Mouse (Mus musculus): ENCODE measurements around the gene Cd86. TPM values are rescaled to one million over a fixed set of nuclear protein-coding genes. Genes with fewer than 3 reads are reported as not detected.

Gene Cd86
- polyA plus RNA-seq, 1 experiment, result 15.3 TPM

- TF ChIP-seq POLR2A (IDR thresholded peaks at IDR 0.05; ENCODE audit: low read depth, low read length) (no peak), CTCF (IDR thresholded peaks at IDR 0.05; ENCODE audit: extremely low read depth, insufficient read depth, insufficient read length, insufficient replicate concordance) (no peak)
- H3K27ac ChIP-seq (ENCODE audit: insufficient read depth, low read length), result no peak overlapping the region
- no peak overlapping the region for H3K4me3 ChIP-seq (ENCODE audit: extremely low read depth, insufficient read depth, insufficient read length)
- no peaks in the 10 kb centered on the region for H3K36me3 ChIP-seq (ENCODE audit: control insufficient read depth, insufficient read depth, low read length)
- no peak for DNase-seq (ENCODE audit: low read depth in 1 of 2, low spot score in 2 of 2)
- H3K27me3 ChIP-seq (ENCODE audit: control insufficient read depth, insufficient read depth, low read length), result peaks cover 6% of the 10 kb centered on the region; the same call in 1 of the 2 replicates
- 85% methylated on average over 6 of the region's 6 CpGs for WGBS
- no peaks in the 10 kb centered on the region for H3K4me1 ChIP-seq (ENCODE audit: control insufficient read depth, insufficient read depth, insufficient read length)
These were observed 106.3 kb downstream of the Cd86 start for GRCm38 (mm10) chr16:36559573-36559972.

- no peak for DNase-seq (ENCODE audit: low read depth in 1 of 2, low spot score in 2 of 2)
- H3K4me1 ChIP-seq (ENCODE audit: control insufficient read depth, insufficient read depth, insufficient read length), result no peaks in the 10 kb centered on the region
- H3K4me3 ChIP-seq (ENCODE audit: extremely low read depth, insufficient read depth, insufficient read length), result no peak overlapping the region
- no peak overlapping the region for H3K27ac ChIP-seq (ENCODE audit: insufficient read depth, low read length)
- WGBS, result 86% methylated on average over 10 of the region's 10 CpGs
- H3K36me3 ChIP-seq (ENCODE audit: control insufficient read depth, insufficient read depth, low read length), result no peaks in the 10 kb centered on the region
- H3K27me3 ChIP-seq (ENCODE audit: control insufficient read depth, insufficient read depth, low read length), result no peaks in the 10 kb centered on the region
- TF ChIP-seq POLR2A (IDR thresholded peaks at IDR 0.05; ENCODE audit: low read depth, low read length) (no peak), CTCF (IDR thresholded peaks at IDR 0.05; ENCODE audit: extremely low read depth, insufficient read depth, insufficient read length, insufficient replicate concordance) (no peak)
These were observed 110.2 kb downstream of the Cd86 start for GRCm38 (mm10) chr16:36555672-36556165.

Other genes starting within 250 kb of the Cd86 start
- gene Stfa3, start 210.7 kb downstream of the Cd86 start, polyA plus RNA-seq (2012; rRNA removed), result not detected in 2 replicates
- 0.01 and 0.02 TPM in 2 replicates for gene Casr, start 103.9 kb downstream of the Cd86 start, polyA plus RNA-seq (2012; rRNA removed)
- gene Ildr1, start 27.9 kb upstream of the Cd86 start, polyA plus RNA-seq (2012; rRNA removed), result 2.0 and 2.3 TPM in 2 replicates
- gene Slc15a2, start 118.9 kb upstream of the Cd86 start, polyA plus RNA-seq (2012; rRNA removed), result 1.2 and 2.1 TPM in 2 replicates
- gene Iqcb1, start 162.3 kb upstream of the Cd86 start, polyA plus RNA-seq (2012; rRNA removed), result 1.1 and 1.3 TPM in 2 replicates
- 1.9 and 2.1 TPM in 2 replicates for gene Eaf2, start 208.9 kb upstream of the Cd86 start, polyA plus RNA-seq (2012; rRNA removed)
- gene Golgb1, start 209.1 kb upstream of the Cd86 start, polyA plus RNA-seq (2012; rRNA removed), result 21.8 and 31.8 TPM in 2 replicates

Measured in spleen, adult 2 months (tissue).